Mouse (Mus musculus) midbrain, postnatal 0 days (tissue): ENCODE data around the gene Trub1. TPM values are rescaled to one million over a fixed set of nuclear protein-coding genes. Genes with fewer than 3 reads are reported as not detected.
A peak's percentile ranks its signal among the peaks of the same experiment; 100 is the strongest.

Source experiments
- ATAC-seq: fragments of 200-750 bp; cut with Nextera tagmentation; 2 replicates; pipeline ENCODE4 v1.8.0; 2017; ENCODE audit warnings: moderate number of reproducible peaks, mild to moderate bottlenecking, moderate TSS enrichment, moderate library complexity; ENCODE audit not compliant: low FRiP score
- DNase-seq: peaks from one replicate; pipeline ENCODE4 v3.0.0-alpha.2; 2015; ENCODE audit warnings: low spot score
- H3K27ac ChIP-seq: fragments of 300-500 bp; sonication (generic); 2 replicates; pipeline ENCODE4 v1.5.1; 2014; ENCODE audit warnings: low read depth, mild to moderate bottlenecking, low read length, mixed read lengths
- H3K27me3 ChIP-seq: fragments of 300-500 bp; sonication (generic); 2 replicates; pipeline ENCODE4 v1.6.1; 2014; ENCODE audit warnings: low read length, control low read depth, mixed read lengths; ENCODE audit not compliant: insufficient read depth
- H3K36me3 ChIP-seq: fragments of 300-500 bp; sonication (generic); 2 replicates; pipeline ENCODE4 v1.6.1; 2014; ENCODE audit warnings: low read length, control low read depth, mixed read lengths; ENCODE audit not compliant: insufficient read depth
- H3K4me1 ChIP-seq: fragments of 300-500 bp; sonication (generic); 2 replicates; pipeline ENCODE4 v1.6.1; 2014; ENCODE audit warnings: mild to moderate bottlenecking, control low read depth, antibody characterized with exemption, low read length, mixed read lengths; ENCODE audit not compliant: insufficient read depth
- H3K4me2 ChIP-seq: fragments of 300-500 bp; sonication (generic); 2 replicates; pipeline ENCODE4 v1.6.1; 2014; ENCODE audit warnings: low read depth, mild to moderate bottlenecking, low read length, mixed read lengths; ENCODE audit not compliant: poor library complexity, severe bottlenecking
- H3K4me3 ChIP-seq: fragments of 300-500 bp; sonication (generic); 2 replicates; pipeline ENCODE4 v1.5.1; 2014; ENCODE audit warnings: low read depth, mild to moderate bottlenecking, low read length, moderate library complexity
- H3K9ac ChIP-seq: fragments of 300-500 bp; sonication (generic); replicated peaks from 2 replicates; pipeline ENCODE4 v1.6.1; 2014; ENCODE audit warnings: mild to moderate bottlenecking, low read length, moderate library complexity, mixed read lengths; ENCODE audit not compliant: poor library complexity, severe bottlenecking
- H3K9me3 ChIP-seq: fragments of 300-500 bp; sonication (generic); 2 replicates; pipeline ENCODE4 v1.6.1; 2016; ENCODE audit warnings: low read length, control low read depth
- CTCF ChIP-seq: IDR thresholded peaks from 2 replicates; pipeline ENCODE4 v1.5.1; 2016; ENCODE audit warnings: antibody characterized with exemption, mild to moderate bottlenecking
- WGBS: fragments of 180-500 bp; shearing (Covaris S2); extraction: QIAGEN DNeasy Blood & Tissue Kit; methylation state at CpG from one replicate; pipeline ENCODE4 v1.1.7; 2014; 5-methylcytosine and 5-hydroxymethylcytosine counted together
- polyA plus RNA-seq: library from polyadenylated mRNA; unstranded; fragments of >200 nt; fragmentation: Nextera tagmentation; extraction: Ambion mirVana; gene quantifications from 2 replicates; pipeline ENCODE4 v1.2.1, GENCODE M21; 2015
- total RNA-seq: library from RNA; depleted of rRNA; stranded (reverse); fragments of >200 nt; gene quantifications from 2 replicates; pipeline ENCODE4 v1.2.3, GENCODE M21; 2014

Gene Trub1
- total and polyA plus RNA-seq, 2 experiments from 2014 or later = 18.3 to 18.5 TPM

DNA sequence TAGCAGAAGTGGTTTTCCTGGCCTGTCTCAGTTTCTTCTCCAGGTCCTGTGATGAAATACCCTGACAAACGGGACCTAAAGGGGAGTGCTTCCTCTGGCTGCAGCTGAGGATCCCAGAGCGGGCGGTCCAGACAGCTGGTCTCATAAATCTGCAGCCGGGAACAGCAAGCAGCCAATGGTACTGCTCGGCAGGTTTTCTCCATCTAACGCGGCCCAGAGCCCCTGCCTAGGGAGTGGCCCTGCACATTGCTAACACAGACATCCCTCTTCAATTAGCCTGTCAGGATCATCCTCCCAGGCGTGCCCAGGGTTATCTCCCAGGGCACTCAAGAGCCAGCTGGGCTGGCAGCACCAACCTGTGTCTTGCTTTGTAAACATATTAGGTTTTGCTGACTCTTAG, 38.3 kb downstream of the Trub1 start:
- ATAC-seq (no peak), DNase-seq (no peak)
- no peak for TF ChIP-seq CTCF
- H3K27me3 ChIP-seq = no peaks in the 10 kb centered on the region
- H3K4me3 ChIP-seq = no peak overlapping the region
- peaks cover 2% of the 10 kb centered on the region; the same call in 1 of the 2 replicates for H3K4me1 ChIP-seq
- H3K9ac ChIP-seq = no peak overlapping the region
- no peak overlapping the region for H3K4me2 ChIP-seq
- H3K9me3 ChIP-seq = no peaks in the 10 kb centered on the region
- H3K27ac ChIP-seq = no peak overlapping the region
- H3K36me3 ChIP-seq = no peaks in the 10 kb centered on the region; the same call in 1 of the 2 replicates
- 26% methylated on average over 8 of the region's 8 CpGs for WGBS

DNA sequence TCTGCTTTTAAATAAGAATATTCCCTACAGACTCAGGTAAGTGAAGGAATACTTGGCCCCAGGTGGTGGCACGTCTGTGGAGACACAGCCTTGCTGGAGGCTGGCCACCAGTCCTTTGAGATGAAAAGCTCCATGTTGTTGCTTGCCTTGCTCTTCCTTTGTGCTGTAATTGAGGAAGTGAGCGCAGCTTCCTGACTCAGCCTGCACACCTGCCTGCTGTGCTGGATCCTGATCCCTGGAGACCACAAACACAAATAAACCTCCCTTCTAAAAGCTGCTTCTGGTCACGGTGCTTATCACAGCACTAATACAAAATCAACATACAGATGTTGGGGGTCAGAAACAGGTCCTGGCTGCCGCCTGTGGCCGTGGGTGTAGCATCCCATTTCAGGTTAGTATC, 41.3 kb downstream of the Trub1 start:
- TF ChIP-seq CTCF = no peak
- no peak for ATAC-seq
- Histone ChIP-seq H3K4me2 (no peak overlapping the region), H3K9ac (no peak overlapping the region), H3K9me3 (no peaks in the 10 kb centered on the region), H3K4me3 (no peak overlapping the region), H3K27ac (no peak overlapping the region), H3K4me1 (0 out of 2 replicates have a peak, but pooled peaks cover 2% of the 10 kb centered on the region), H3K27me3 (no peaks in the 10 kb centered on the region), H3K36me3 (no peaks in the 10 kb centered on the region)
- no peak for DNase-seq
- 84% methylated on average over 5 of the region's 5 CpGs for WGBS

GRCm38 (mm10) chr19:57498110-57498743, 45.5 kb downstream of the Trub1 start:
- H3K4me3 ChIP-seq = no peak overlapping the region
- DNase-seq = no peak
- no peak overlapping the region for H3K4me2 ChIP-seq
- H3K27me3 ChIP-seq = no peaks in the 10 kb centered on the region
- H3K9me3 ChIP-seq = no peaks in the 10 kb centered on the region
- 0 out of 2 replicates have a peak, but pooled peaks cover 5% of the 10 kb centered on the region for H3K4me1 ChIP-seq
- ATAC-seq = no peak
- no peak overlapping the region for H3K27ac ChIP-seq
- WGBS = 79% methylated on average over 10 of the region's 10 CpGs
- TF ChIP-seq CTCF = no peak
- H3K9ac ChIP-seq = no peak overlapping the region
- H3K36me3 ChIP-seq = no peaks in the 10 kb centered on the region

DNA sequence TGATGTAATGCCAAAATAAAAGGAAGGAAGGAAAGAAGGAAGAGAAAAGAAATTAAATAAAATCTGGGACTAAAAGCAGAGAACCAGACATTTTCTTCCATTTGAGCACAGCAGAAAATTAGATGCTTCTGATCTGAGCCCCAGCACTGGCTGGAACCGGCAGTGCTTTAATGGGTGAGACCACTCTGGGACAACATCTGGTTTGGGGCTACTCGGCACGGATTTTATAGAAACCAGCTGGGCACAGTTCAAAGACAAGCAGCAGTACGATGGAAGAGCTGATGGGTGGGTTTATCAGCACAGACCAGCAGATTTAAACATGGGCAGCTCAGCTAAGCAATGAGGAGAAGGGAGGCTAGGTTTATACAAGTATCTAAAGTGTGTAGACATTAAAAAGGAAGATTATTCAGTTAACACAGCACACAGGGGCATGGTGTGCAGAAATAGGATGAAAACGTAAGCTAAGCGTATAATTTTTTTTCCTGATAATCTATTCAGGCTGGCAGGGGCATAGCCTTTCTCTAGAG, 46.2 kb downstream of the Trub1 start:
- Histone ChIP-seq H3K27me3 (no peaks in the 10 kb centered on the region), H3K4me3 (no peak overlapping the region), H3K9ac (no peak overlapping the region), H3K36me3 (no peaks in the 10 kb centered on the region), H3K9me3 (no peaks in the 10 kb centered on the region), H3K4me2 (no peak overlapping the region), H3K27ac (no peak overlapping the region), H3K4me1 (0 out of 2 replicates have a peak, but pooled peaks cover 5% of the 10 kb centered on the region)
- no peak for ATAC-seq
- TF ChIP-seq CTCF = no peak
- no peak for DNase-seq
- 41% methylated on average over 6 of the region's 6 CpGs for WGBS

GRCm38 (mm10) chr19:57500254-57500653, 47.5 kb downstream of the Trub1 start:
- no peak overlapping the region for H3K4me2 ChIP-seq
- no peaks in the 10 kb centered on the region for H3K27me3 ChIP-seq
- ATAC-seq (no peak), DNase-seq (no peak)
- H3K9ac ChIP-seq = no peak overlapping the region
- no peaks in the 10 kb centered on the region for H3K36me3 ChIP-seq
- peaks cover 5% of the 10 kb centered on the region; the same call in 1 of the 2 replicates for H3K4me1 ChIP-seq
- no peaks in the 10 kb centered on the region for H3K9me3 ChIP-seq
- no peak for TF ChIP-seq CTCF
- no peak overlapping the region for H3K27ac ChIP-seq
- 94% methylated on average over 5 of the region's 5 CpGs for WGBS
- H3K4me3 ChIP-seq = no peak overlapping the region

GRCm38 (mm10) chr19:57503144-57503543, 50.4 kb downstream of the Trub1 start:
- no peaks in the 10 kb centered on the region for H3K9me3 ChIP-seq
- TF ChIP-seq CTCF = no peak

More at GRCm38 (mm10) chr19:57503144-57503543, 50.4 kb downstream of the Trub1 start:
- Histone ChIP-seq H3K4me1 (peaks cover 5% of the 10 kb centered on the region; the same call in 1 of the 2 replicates), H3K36me3 (no peaks in the 10 kb centered on the region), H3K9ac (no peak overlapping the region), H3K27ac (peak overlapping the region; percentile 26; the same call in 1 of the 2 replicates), H3K4me3 (no peak overlapping the region), H3K27me3 (no peaks in the 10 kb centered on the region), H3K4me2 (no peak overlapping the region)
- WGBS = 39% methylated on average over 6 of the region's 6 CpGs
- ATAC-seq (no peak), DNase-seq (no peak)
